Mouse (Mus musculus): ENCODE data around the gene Zfp92. TPM values are rescaled to one million over a fixed set of nuclear protein-coding genes. Genes with fewer than 3 reads are reported as not detected.

Zfp92 gene
- polyA plus RNA-seq, 1 experiment from 2014 or later = 0.01 TPM

GRCm38 (mm10) chrX:73474340-73475165, 63.7 kb downstream of the Zfp92 start:
- DNase-seq (ENCODE audit: low read depth, low spot score) (no peak), ATAC-seq (no peak)
- in situ Hi-C loops (cut with MboI; ENCODE audit: low pct_unique_long_range_greater_than_20kb) = no loop called here
- CTCF ChIA-PET = interaction anchor here (1.1 to 1.5 kb wide), 3 partner anchors 11 to 18 kb away, joined by 3 to 6 read pairs (median 4); partner anchors contain the start of gene Haus7
- no peak for TF ChIP-seq CTCF (IDR thresholded peaks at IDR 0.05)
- POLR2A ChIA-PET = no interaction called here
- H3K27me3 ChIP-seq = no peaks in the 10 kb centered on the region

- ATAC-seq = no peak
- in situ Hi-C loops (cut with MboI; ENCODE audit: low pct_unique_long_range_greater_than_20kb) = no loop called here
- H3K27me3 ChIP-seq = no peaks in the 10 kb centered on the region
- ChIA-PET CTCF (interaction anchor here (1.5 kb wide), 1 partner anchor 17 kb away, joined by 6 read pairs; the partner anchor contains the start of gene Haus7), POLR2A (no interaction called here)
- no peak for TF ChIP-seq CTCF (IDR thresholded peaks at IDR 0.05)
- DNase-seq (ENCODE audit: low read depth, low spot score) = no peak
Measured at GRCm38 (mm10) chrX:73475658-73476256, 64.9 kb downstream of the Zfp92 start.

DNA sequence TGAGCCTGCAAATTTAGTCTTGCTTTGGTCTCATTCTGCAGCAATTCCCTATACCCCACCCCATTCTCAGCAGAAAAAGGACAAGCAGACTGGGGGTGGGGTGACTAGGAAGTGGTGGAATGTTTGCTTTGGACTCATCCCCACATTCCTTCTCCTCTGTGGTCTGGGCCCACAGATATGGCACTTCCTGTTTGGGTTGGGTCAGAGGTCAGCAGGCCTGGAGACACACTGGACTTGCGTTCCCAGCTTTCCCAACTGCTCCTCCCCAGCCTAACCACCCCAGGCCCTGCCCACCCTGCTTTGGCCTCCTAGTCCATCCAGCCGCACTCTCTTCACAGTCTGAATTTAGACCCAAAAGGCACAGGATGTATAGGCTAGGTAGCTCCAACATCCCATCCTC, 65.7 kb downstream of the Zfp92 start:
- no peaks in the 10 kb centered on the region for H3K27me3 ChIP-seq
- CTCF ChIA-PET = interaction anchor here (1.1 to 3.5 kb wide), 2 partner anchors 17 to 18 kb away, joined by 3 to 17 read pairs; partner anchors contain the start of gene Haus7
- DNase-seq (ENCODE audit: low read depth, low spot score) (peak; percentile 13), ATAC-seq (peak; percentile 61)
- no peak for TF ChIP-seq CTCF (IDR thresholded peaks at IDR 0.05)
- in situ Hi-C loops (cut with MboI; ENCODE audit: low pct_unique_long_range_greater_than_20kb) = no loop called here
- POLR2A ChIA-PET = no interaction called here

GRCm38 (mm10) chrX:73477500-73477899, 66.6 kb downstream of the Zfp92 start:
- H3K27me3 ChIP-seq = no peaks in the 10 kb centered on the region
- no peak for DNase-seq (ENCODE audit: low read depth, low spot score)
- in situ Hi-C loops (cut with MboI; ENCODE audit: low pct_unique_long_range_greater_than_20kb) = no loop called here
- no peak for ATAC-seq
- ChIA-PET POLR2A (no interaction called here), CTCF (interaction anchor here (1.1 to 3.5 kb wide), 2 partner anchors 16 to 19 kb away, joined by 3 to 17 read pairs; partner anchors contain the start of gene Haus7)
- TF ChIP-seq CTCF (IDR thresholded peaks at IDR 0.05) = no peak

Other genes with a start within 250 kb of the Zfp92 start
- gene Spin2d, start 234.1 kb upstream of the Zfp92 start, polyA plus RNA-seq (2021) = not detected
- not detected for gene Xlr3b, start 218.9 kb upstream of the Zfp92 start, polyA plus RNA-seq (2021)
- not detected for gene Xlr4b, start 196.8 kb upstream of the Zfp92 start, polyA plus RNA-seq (2021)
- gene F8a, start 182.8 kb upstream of the Zfp92 start, polyA plus RNA-seq (2021) = 4.5 TPM
- gene Xlr4c, start 168.0 kb upstream of the Zfp92 start, polyA plus RNA-seq (2021) = not detected
- not detected for gene Xlr3c, start 145.7 kb upstream of the Zfp92 start, polyA plus RNA-seq (2021)
- gene Xlr5a, start 118.1 kb upstream of the Zfp92 start, polyA plus RNA-seq (2021) = not detected
- gene Xlr5c, start 118.1 kb upstream of the Zfp92 start, polyA plus RNA-seq (2021) = not detected
- not detected for gene Gm45015, start 74.3 kb upstream of the Zfp92 start, polyA plus RNA-seq (2021)
- 12.3 TPM for gene Zfp275, start 68.5 kb upstream of the Zfp92 start, polyA plus RNA-seq (2021)
- gene Gm18336, start 12.4 kb upstream of the Zfp92 start, polyA plus RNA-seq (2021) = not detected
- gene Trex2, start 24.2 kb downstream of the Zfp92 start, polyA plus RNA-seq (2021) = not detected
- gene Haus7, start 47.9 kb downstream of the Zfp92 start, polyA plus RNA-seq (2021) = 23.4 TPM
- 2.2 TPM for gene Bgn, start 72.5 kb downstream of the Zfp92 start, polyA plus RNA-seq (2021)
- 0.03 TPM for gene Atp2b3, start 92.0 kb downstream of the Zfp92 start, polyA plus RNA-seq (2021)
- gene Dusp9, start 228.3 kb downstream of the Zfp92 start, polyA plus RNA-seq (2021) = 0.08 TPM
- gene Pnck, start 249.0 kb downstream of the Zfp92 start, polyA plus RNA-seq (2021) = 0.18 TPM